Mouse (Mus musculus): ENCODE results near the gene Glycam1. TPM values are rescaled to one million over a fixed set of nuclear protein-coding genes. Genes with fewer than 3 reads are reported as not detected.
A peak's percentile ranks its signal among the peaks of the same experiment; 100 is the strongest.

Gene Glycam1
- polyA plus RNA-seq, 1 experiment: 118 TPM

GRCm38 (mm10) chr15:103536456-103536855 lies 28.4 kb downstream of the Glycam1 start:
- H3K4me3 ChIP-seq (ENCODE audit: insufficient read depth, low read depth, low read length): peak overlapping the region; percentile 69
- no peaks in the 10 kb centered on the region for H3K27me3 ChIP-seq (replicated peaks; ENCODE audit: control insufficient read depth, insufficient read depth, low read length)
- H3K4me1 ChIP-seq (ENCODE audit: control insufficient read depth, insufficient read depth, low read length): 0 out of 2 replicates have a peak, but pooled peaks cover 3% of the 10 kb centered on the region
- WGBS: 49% methylated on average over 2 of the region's 2 CpGs
- DNase-seq: no peak
- no peaks in the 10 kb centered on the region for H3K36me3 ChIP-seq (ENCODE audit: control insufficient read depth, insufficient read depth, low read length)
- H3K27ac ChIP-seq (ENCODE audit: insufficient read depth, low read depth, low read length): peak overlapping the region; percentile 92
- TF ChIP-seq CTCF (conservative IDR thresholded peaks at IDR 0.05; ENCODE audit: insufficient read depth, insufficient read length, low read depth, low read length) (no peak), POLR2A (IDR thresholded peaks at IDR 0.05; ENCODE audit: low read depth, low read length) (no peak)

GRCm38 (mm10) chr15:103535786-103536185 lies 29.1 kb downstream of the Glycam1 start:
- TF ChIP-seq CTCF (conservative IDR thresholded peaks at IDR 0.05; ENCODE audit: insufficient read depth, insufficient read length, low read depth, low read length) (no peak), POLR2A (IDR thresholded peaks at IDR 0.05; ENCODE audit: low read depth, low read length) (no peak)
- Histone ChIP-seq H3K36me3 (ENCODE audit: control insufficient read depth, insufficient read depth, low read length) (no peaks in the 10 kb centered on the region), H3K4me1 (ENCODE audit: control insufficient read depth, insufficient read depth, low read length) (0 out of 2 replicates have a peak, but pooled peaks cover under 1% of the 10 kb centered on the region), H3K27ac (ENCODE audit: insufficient read depth, low read depth, low read length) (peak overlapping the region; percentile 77), H3K4me3 (ENCODE audit: insufficient read depth, low read depth, low read length) (peak overlapping the region; percentile 27), H3K27me3 (replicated peaks; ENCODE audit: control insufficient read depth, insufficient read depth, low read length) (no peaks in the 10 kb centered on the region)
- DNase-seq: no peak
- 57% methylated on average over 1 of the region's 1 CpGs for WGBS

GRCm38 (mm10) chr15:103535030-103535429 lies 29.9 kb downstream of the Glycam1 start:
- 85% methylated on average over 2 of the region's 2 CpGs for WGBS
- no peak for DNase-seq
- Histone ChIP-seq H3K4me1 (ENCODE audit: control insufficient read depth, insufficient read depth, low read length) (no peaks in the 10 kb centered on the region), H3K27ac (ENCODE audit: insufficient read depth, low read depth, low read length) (peak overlapping the region; percentile 77), H3K27me3 (replicated peaks; ENCODE audit: control insufficient read depth, insufficient read depth, low read length) (no peaks in the 10 kb centered on the region), H3K36me3 (ENCODE audit: control insufficient read depth, insufficient read depth, low read length) (no peaks in the 10 kb centered on the region), H3K4me3 (ENCODE audit: insufficient read depth, low read depth, low read length) (no peak overlapping the region)
- no peak for TF ChIP-seq CTCF (conservative IDR thresholded peaks at IDR 0.05; ENCODE audit: insufficient read depth, insufficient read length, low read depth, low read length)
- TF ChIP-seq POLR2A (IDR thresholded peaks at IDR 0.05; ENCODE audit: low read depth, low read length): no peak

GRCm38 (mm10) chr15:103534054-103534620 lies 30.7 kb downstream of the Glycam1 start:
- WGBS: 81% methylated on average over 7 of the region's 7 CpGs

GRCm38 (mm10) chr15:103530372-103530771 lies 34.5 kb downstream of the Glycam1 start:
- WGBS: 5% methylated on average over 5 of the region's 5 CpGs

More at GRCm38 (mm10) chr15:103534054-103534620, 30.7 kb downstream of the Glycam1 start:
- Histone ChIP-seq H3K27ac (ENCODE audit: insufficient read depth, low read depth, low read length) (no peak overlapping the region), H3K36me3 (ENCODE audit: control insufficient read depth, insufficient read depth, low read length) (no peaks in the 10 kb centered on the region), H3K4me3 (ENCODE audit: insufficient read depth, low read depth, low read length) (no peak overlapping the region), H3K27me3 (replicated peaks; ENCODE audit: control insufficient read depth, insufficient read depth, low read length) (no peaks in the 10 kb centered on the region), H3K4me1 (ENCODE audit: control insufficient read depth, insufficient read depth, low read length) (no peaks in the 10 kb centered on the region)
- no peak for TF ChIP-seq CTCF (conservative IDR thresholded peaks at IDR 0.05; ENCODE audit: insufficient read depth, insufficient read length, low read depth, low read length)
- no peak for DNase-seq

GRCm38 (mm10) chr15:103523156-103523555 lies 41.7 kb downstream of the Glycam1 start:
- WGBS: 73% methylated on average over 3 of the region's 3 CpGs
- Histone ChIP-seq H3K27ac (ENCODE audit: insufficient read depth, low read depth, low read length) (no peak overlapping the region), H3K4me1 (ENCODE audit: control insufficient read depth, insufficient read depth, low read length) (no peaks in the 10 kb centered on the region), H3K27me3 (replicated peaks; ENCODE audit: control insufficient read depth, insufficient read depth, low read length) (no peaks in the 10 kb centered on the region), H3K4me3 (ENCODE audit: insufficient read depth, low read depth, low read length) (no peak overlapping the region), H3K36me3 (ENCODE audit: control insufficient read depth, insufficient read depth, low read length) (no peaks in the 10 kb centered on the region)
- no peak for TF ChIP-seq CTCF (conservative IDR thresholded peaks at IDR 0.05; ENCODE audit: insufficient read depth, insufficient read length, low read depth, low read length)
- TF ChIP-seq POLR2A (IDR thresholded peaks at IDR 0.05; ENCODE audit: low read depth, low read length): no peak
- DNase-seq: no peak

More at GRCm38 (mm10) chr15:103530372-103530771, 34.5 kb downstream of the Glycam1 start:
- H3K27ac ChIP-seq (ENCODE audit: insufficient read depth, low read depth, low read length): no peak overlapping the region
- DNase-seq: peak; percentile 64
- no peak for TF ChIP-seq POLR2A (IDR thresholded peaks at IDR 0.05; ENCODE audit: low read depth, low read length)
- TF ChIP-seq CTCF (conservative IDR thresholded peaks at IDR 0.05; ENCODE audit: insufficient read depth, insufficient read length, low read depth, low read length): peak; percentile 90
- H3K27me3 ChIP-seq (replicated peaks; ENCODE audit: control insufficient read depth, insufficient read depth, low read length): no peaks in the 10 kb centered on the region
- no peaks in the 10 kb centered on the region for H3K4me1 ChIP-seq (ENCODE audit: control insufficient read depth, insufficient read depth, low read length)
- H3K4me3 ChIP-seq (ENCODE audit: insufficient read depth, low read depth, low read length): no peak overlapping the region
- no peaks in the 10 kb centered on the region for H3K36me3 ChIP-seq (ENCODE audit: control insufficient read depth, insufficient read depth, low read length)

GRCm38 (mm10) chr15:103522458-103523099 lies 42.3 kb downstream of the Glycam1 start:
- TF ChIP-seq POLR2A (IDR thresholded peaks at IDR 0.05; ENCODE audit: low read depth, low read length) (no peak), CTCF (conservative IDR thresholded peaks at IDR 0.05; ENCODE audit: insufficient read depth, insufficient read length, low read depth, low read length) (no peak)
- no peak for DNase-seq
- H3K4me3 ChIP-seq (ENCODE audit: insufficient read depth, low read depth, low read length): no peak overlapping the region
- H3K27me3 ChIP-seq (replicated peaks; ENCODE audit: control insufficient read depth, insufficient read depth, low read length): no peaks in the 10 kb centered on the region
- WGBS: 51% methylated on average over 3 of the region's 3 CpGs
- no peak overlapping the region for H3K27ac ChIP-seq (ENCODE audit: insufficient read depth, low read depth, low read length)
- no peaks in the 10 kb centered on the region for H3K4me1 ChIP-seq (ENCODE audit: control insufficient read depth, insufficient read depth, low read length)
- H3K36me3 ChIP-seq (ENCODE audit: control insufficient read depth, insufficient read depth, low read length): no peaks in the 10 kb centered on the region
